Mouse (Mus musculus) liver, embryonic 14.5 days (tissue): ENCODE data around the gene Vmn1r84. TPM values are rescaled to one million over a fixed set of nuclear protein-coding genes. Genes with fewer than 3 reads are reported as not detected.

Source experiments
- ATAC-seq: fragments of 200-750 bp; cut with Nextera tagmentation; 2 replicates; pipeline ENCODE4 v1.8.0; 2017; ENCODE audit warnings: moderate number of reproducible peaks, mild to moderate bottlenecking, moderate library complexity; ENCODE audit not compliant: insufficient read depth
- DNase-seq, 3 experiments: peaks; one replicate each; pipeline ENCODE4 v3.0.0-alpha.2; 2012 to 2013; ENCODE audit warnings: low read depth in 3 of 3, low spot score in 3 of 3
- H3K27ac ChIP-seq: fragments of 300-500 bp; sonication (generic); 2 replicates; pipeline ENCODE4 v1.5.1; 2014; ENCODE audit warnings: moderate library complexity, mild to moderate bottlenecking, control low read depth, inconsistent platforms
- H3K27me3 ChIP-seq: fragments of 300-500 bp; sonication (generic); 2 replicates; pipeline ENCODE4 v1.6.1; 2014; ENCODE audit warnings: mild to moderate bottlenecking, low read length, moderate library complexity; ENCODE audit not compliant: control insufficient read depth, insufficient read depth
- H3K36me3 ChIP-seq: fragments of 300-500 bp; sonication (generic); replicated peaks from 2 replicates; pipeline ENCODE4 v1.6.1; 2014; ENCODE audit warnings: low read depth; ENCODE audit not compliant: control insufficient read depth, insufficient read depth
- H3K4me1 ChIP-seq, 2 experiments: fragments of 200-500 bp in 1 of 2; fragments of 300-500 bp in 1 of 2; sonication (generic) in 1 of 2; replicated peaks; 2 replicates each; pipeline ENCODE4 v1.6.1; 2012 to 2014; ENCODE audit warnings: antibody characterized with exemption in 1 of 2, inconsistent platforms in 1 of 2, low read length in 1 of 2; ENCODE audit not compliant: control insufficient read depth in 2 of 2, insufficient read depth in 2 of 2
- H3K4me2 ChIP-seq: fragments of 300-500 bp; sonication (generic); 2 replicates; pipeline ENCODE4 v1.6.1; 2014; ENCODE audit warnings: low read depth, mild to moderate bottlenecking, control low read depth, moderate library complexity
- H3K4me3 ChIP-seq, 2 experiments: fragments of 200-500 bp in 1 of 2; fragments of 300-500 bp in 1 of 2; sonication (generic) in 1 of 2; 2 replicates each; pipeline ENCODE4 v1.5.1; 2012 to 2014; ENCODE audit warnings: low read depth in 2 of 2, low read length in 2 of 2, mild to moderate bottlenecking in 2 of 2, control low read depth in 1 of 2, inconsistent platforms in 1 of 2, moderate library complexity in 1 of 2; ENCODE audit not compliant: insufficient read depth in 1 of 2
- H3K9ac ChIP-seq: fragments of 300-500 bp; sonication (generic); replicated peaks from 2 replicates; pipeline ENCODE4 v1.6.1; 2014; ENCODE audit warnings: mild to moderate bottlenecking, control low read depth, moderate library complexity
- H3K9me3 ChIP-seq: fragments of 300-500 bp; sonication (generic); 2 replicates; pipeline ENCODE4 v1.6.1; 2016; ENCODE audit warnings: low read length, mixed read lengths; ENCODE audit not compliant: control insufficient read depth
- CTCF ChIP-seq: IDR thresholded peaks from 2 replicates; pipeline ENCODE4 v1.5.1; 2016; ENCODE audit warnings: antibody characterized with exemption, low read depth, control low read depth
- EP300 ChIP-seq: IDR thresholded peaks from 2 replicates; pipeline ENCODE4 v1.6.1; 2016; ENCODE audit warnings: antibody characterized with exemption, low read depth
- WGBS: fragments of 180-500 bp; shearing (Covaris S2); extraction: QIAGEN DNeasy Blood & Tissue Kit; methylation state at CpG from one replicate; pipeline ENCODE4 v1.1.7; 2014; ENCODE audit not compliant: insufficient replicate concordance; 5-methylcytosine and 5-hydroxymethylcytosine counted together
- microRNA-seq: library from miRNA; unstranded; fragments of <30 nt; microRNA quantifications from one replicate; pipeline ENCODE4, GENCODE M21; 2016
- polyA plus RNA-seq, 2 experiments: library from polyadenylated mRNA; depleted of rRNA in 1 of 2; stranded (reverse) in 1 of 2; unstranded in 1 of 2; fragments of >200 nt; fragmentation: Nextera tagmentation in 1 of 2; extraction: Ambion mirVana in 1 of 2; gene quantifications; 2 replicates each; pipeline versions ENCODE4 v1.2.1 to v1.2.3; 2012 to 2014

The Vmn1r84 gene
- polyA plus RNA-seq (2012; rRNA removed): not detected in 2 replicates
- polyA plus RNA-seq (2014; fragmentation: Nextera tagmentation; extraction: Ambion mirVana): not detected in 2 replicates

DNA sequence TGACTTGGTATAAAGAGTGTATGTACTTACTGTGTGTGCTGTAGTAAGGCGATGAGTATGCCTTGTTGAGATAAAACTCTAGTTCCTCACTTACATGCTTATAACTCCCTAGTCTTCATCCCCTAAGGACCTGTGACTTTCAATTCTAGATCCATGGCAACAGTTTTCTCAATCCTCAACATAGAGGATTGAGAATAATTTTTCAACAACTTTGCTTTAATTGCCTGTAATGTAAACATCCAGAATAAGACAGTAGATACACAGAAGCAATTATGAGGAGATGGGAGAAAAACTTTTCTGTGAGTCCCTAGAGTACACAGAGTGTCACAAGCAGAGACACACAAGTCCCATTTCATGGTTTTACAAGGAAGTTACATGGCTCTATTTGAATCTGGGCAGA lies at the start of gene Vmn1r84:
Gene Vmn1r84, minus strand, starts transcription at position 101 of the 400 bp plus-strand sequence.
- H3K27ac ChIP-seq: no peak within 1 kb of the TSS

DNA sequence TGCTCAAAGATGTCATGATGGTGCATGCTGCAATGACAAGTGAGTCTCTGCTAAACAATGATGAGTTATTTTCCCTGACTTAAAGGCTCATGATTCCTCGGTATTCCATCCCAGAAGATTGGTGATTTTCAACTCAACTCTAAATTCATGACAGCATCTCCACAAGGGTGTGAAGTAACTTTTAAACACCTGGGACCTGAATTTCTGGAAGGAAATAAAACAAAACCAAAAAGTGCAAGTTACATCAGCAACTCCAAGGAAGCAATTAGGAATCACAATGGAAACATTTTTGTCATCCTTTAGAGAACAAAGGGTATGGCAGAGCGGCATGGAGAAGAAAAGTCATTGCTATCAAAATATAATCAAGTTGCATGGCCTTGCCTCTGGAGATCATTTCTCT lies 39.7 kb downstream of the Vmn1r84 start, which contains the start of gene Vmn1r83:
Gene Vmn1r83, minus strand, starts transcription at position 101 of the 400 bp plus-strand sequence.
- Histone ChIP-seq H3K27ac (no peak within 1 kb of the TSS), H3K36me3 (no peaks in the 10 kb centered on the region), H3K9ac (no peak within 1 kb of the TSS), H3K4me1 (no peaks in the 10 kb centered on the region), H3K27me3 (no peaks in the 10 kb centered on the region), H3K4me2 (no peak within 1 kb of the TSS), H3K9me3 (no peaks in the 10 kb centered on the region), H3K4me3 (no peak within 1 kb of the TSS)
- DNase-seq (no peak), ATAC-seq (no peak)
- TF ChIP-seq CTCF (no peak), EP300 (no peak)
- WGBS: 59% methylated on average over 2 of the region's 2 CpGs

More for the DNA sequence above, at the start of gene Vmn1r84:
- Histone ChIP-seq H3K9me3 (no peaks in the 10 kb centered on the region), H3K4me3 (no peak within 1 kb of the TSS), H3K36me3 (no peaks in the 10 kb centered on the region), H3K4me1 (no peaks in the 10 kb centered on the region), H3K9ac (no peak within 1 kb of the TSS), H3K27me3 (no peaks in the 10 kb centered on the region), H3K4me2 (no peak within 1 kb of the TSS)
- ATAC-seq (no peak), DNase-seq (no peak)
- TF ChIP-seq EP300 (no peak), CTCF (no peak)
- WGBS: 32% methylated on average over 1 of the region's 1 CpGs

Small RNAs within 50 kb of the gene (microRNA-seq; reads per million reads assigned to microRNA genes)
- gene Gm23521: not detected

Other genes starting within 250 kb of the Vmn1r84 start
- gene Vmn1r78, start 219.0 kb downstream of the Vmn1r84 start, polyA plus RNA-seq (2012; rRNA removed): not detected in 2 replicates
- gene Vmn1r78, start 219.0 kb downstream of the Vmn1r84 start, polyA plus RNA-seq (2014; fragmentation: Nextera tagmentation; extraction: Ambion mirVana): not detected in 2 replicates
- gene Vmn1r79, start 198.0 kb downstream of the Vmn1r84 start, polyA plus RNA-seq (2012; rRNA removed): not detected in 2 replicates
- not detected in 2 replicates for gene Vmn1r79, start 198.0 kb downstream of the Vmn1r84 start, polyA plus RNA-seq (2014; fragmentation: Nextera tagmentation; extraction: Ambion mirVana)
- gene Vmn1r80, start 180.0 kb downstream of the Vmn1r84 start, polyA plus RNA-seq (2012; rRNA removed): not detected in 2 replicates
- gene Vmn1r80, start 180.0 kb downstream of the Vmn1r84 start, polyA plus RNA-seq (2014; fragmentation: Nextera tagmentation; extraction: Ambion mirVana): not detected in 2 replicates
- gene Vmn1r81, start 101.0 kb downstream of the Vmn1r84 start, polyA plus RNA-seq (2012; rRNA removed): not detected in 2 replicates
- not detected in 2 replicates for gene Vmn1r81, start 101.0 kb downstream of the Vmn1r84 start, polyA plus RNA-seq (2014; fragmentation: Nextera tagmentation; extraction: Ambion mirVana)
- not detected in 2 replicates for gene Vmn1r82, start 68.8 kb downstream of the Vmn1r84 start, polyA plus RNA-seq (2012; rRNA removed)
- not detected in 2 replicates for gene Vmn1r82, start 68.8 kb downstream of the Vmn1r84 start, polyA plus RNA-seq (2014; fragmentation: Nextera tagmentation; extraction: Ambion mirVana)
- gene Vmn1r83, start 39.8 kb downstream of the Vmn1r84 start, polyA plus RNA-seq (2012; rRNA removed): not detected in 2 replicates
- gene Vmn1r83, start 39.8 kb downstream of the Vmn1r84 start, polyA plus RNA-seq (2014; fragmentation: Nextera tagmentation; extraction: Ambion mirVana): not detected in 2 replicates
- gene Zfp551, start 53.5 kb upstream of the Vmn1r84 start, polyA plus RNA-seq (2012; rRNA removed): 0.28 and 0.35 TPM in 2 replicates
- gene Zfp551, start 53.5 kb upstream of the Vmn1r84 start, polyA plus RNA-seq (2014; fragmentation: Nextera tagmentation; extraction: Ambion mirVana): 0.55 and 1.1 TPM in 2 replicates
- 0.89 and 1.3 TPM in 2 replicates for gene Zfp606, start 109.0 kb upstream of the Vmn1r84 start, polyA plus RNA-seq (2012; rRNA removed)
- gene Zfp606, start 109.0 kb upstream of the Vmn1r84 start, polyA plus RNA-seq (2014; fragmentation: Nextera tagmentation; extraction: Ambion mirVana): 3.3 and 3.6 TPM in 2 replicates
- not detected in 2 replicates for gene 2900092C05Rik, start 143.2 kb upstream of the Vmn1r84 start, polyA plus RNA-seq (2012; rRNA removed)
- gene 2900092C05Rik, start 143.2 kb upstream of the Vmn1r84 start, polyA plus RNA-seq (2014; fragmentation: Nextera tagmentation; extraction: Ambion mirVana): not detected in 2 replicates
- gene Vmn2r53, start 239.5 kb upstream of the Vmn1r84 start, polyA plus RNA-seq (2012; rRNA removed): not detected in 2 replicates
- gene Vmn2r53, start 239.5 kb upstream of the Vmn1r84 start, polyA plus RNA-seq (2014; fragmentation: Nextera tagmentation; extraction: Ambion mirVana): not detected in 2 replicates